Mouse (Mus musculus) thymus, adult 2 months (tissue): Measurements from ENCODE around the gene Sh3d19. TPM values are rescaled to one million over a fixed set of nuclear protein-coding genes. Genes with fewer than 3 reads are reported as not detected.
"Not testable (repeated sequence)": the region's sequence is repeated elsewhere in the genome, so short reads cannot be mapped to it uniquely, and the experiment has no call there.

Source experiments
- DNase-seq: peaks from one replicate; pipeline ENCODE4 v3.0.0; 2021
- H3K27ac ChIP-seq: fragments of 200-500 bp; 2 replicates; pipeline ENCODE4 v1.5.1; 2012; ENCODE audit warnings: low read length, control low read depth; ENCODE audit not compliant: control insufficient read depth, insufficient read depth
- H3K27me3 ChIP-seq: fragments of 200-500 bp; 2 replicates; pipeline ENCODE4 v1.6.1; 2012; ENCODE audit warnings: mild to moderate bottlenecking, low read length, moderate library complexity, mixed read lengths; ENCODE audit not compliant: control insufficient read depth, insufficient read depth
- H3K36me3 ChIP-seq: fragments of 200-500 bp; 2 replicates; pipeline ENCODE4 v1.6.1; 2012; ENCODE audit warnings: mild to moderate bottlenecking, low read length, moderate library complexity; ENCODE audit not compliant: control insufficient read depth, insufficient read depth
- H3K4me1 ChIP-seq: fragments of 200-500 bp; replicated peaks from 2 replicates; pipeline ENCODE4 v1.6.1; 2012; ENCODE audit warnings: low read length; ENCODE audit not compliant: control insufficient read depth, insufficient read depth
- H3K4me3 ChIP-seq: fragments of 200-500 bp; 2 replicates; pipeline ENCODE4 v1.5.1; 2012; ENCODE audit warnings: mild to moderate bottlenecking, low read length, control low read depth, moderate library complexity; ENCODE audit not compliant: control insufficient read depth, insufficient read depth
- CTCF ChIP-seq: fragments of 200-500 bp; IDR thresholded peaks from 2 replicates; pipeline ENCODE4 v1.5.1; 2012; ENCODE audit warnings: mild to moderate bottlenecking, control low read depth, low read length, moderate library complexity, borderline replicate concordance; ENCODE audit not compliant: control insufficient read depth, poor library complexity, insufficient read depth; ENCODE audit errors: extremely low read depth
- POLR2A ChIP-seq: fragments of 200-500 bp; IDR thresholded peaks from 2 replicates; pipeline ENCODE4 v1.6.1; 2012; ENCODE audit warnings: mild to moderate bottlenecking, low read length, control low read depth, moderate library complexity; ENCODE audit not compliant: control insufficient read depth, poor library complexity, insufficient read depth; ENCODE audit errors: extremely low read depth
- WGBS: fragments of 180-500 bp; shearing (Covaris S2); methylation state at CpG from one replicate; pipeline ENCODE4 v1.1.7; 2018; 5-methylcytosine and 5-hydroxymethylcytosine counted together
- polyA plus RNA-seq: library from polyadenylated mRNA; depleted of rRNA; stranded (reverse); fragments of >200 nt; gene quantifications from 2 replicates; pipeline ENCODE4 v1.2.3, GENCODE M21; 2012

Sh3d19 gene
- polyA plus RNA-seq, 1 experiment, result 8.7 TPM

DNA sequence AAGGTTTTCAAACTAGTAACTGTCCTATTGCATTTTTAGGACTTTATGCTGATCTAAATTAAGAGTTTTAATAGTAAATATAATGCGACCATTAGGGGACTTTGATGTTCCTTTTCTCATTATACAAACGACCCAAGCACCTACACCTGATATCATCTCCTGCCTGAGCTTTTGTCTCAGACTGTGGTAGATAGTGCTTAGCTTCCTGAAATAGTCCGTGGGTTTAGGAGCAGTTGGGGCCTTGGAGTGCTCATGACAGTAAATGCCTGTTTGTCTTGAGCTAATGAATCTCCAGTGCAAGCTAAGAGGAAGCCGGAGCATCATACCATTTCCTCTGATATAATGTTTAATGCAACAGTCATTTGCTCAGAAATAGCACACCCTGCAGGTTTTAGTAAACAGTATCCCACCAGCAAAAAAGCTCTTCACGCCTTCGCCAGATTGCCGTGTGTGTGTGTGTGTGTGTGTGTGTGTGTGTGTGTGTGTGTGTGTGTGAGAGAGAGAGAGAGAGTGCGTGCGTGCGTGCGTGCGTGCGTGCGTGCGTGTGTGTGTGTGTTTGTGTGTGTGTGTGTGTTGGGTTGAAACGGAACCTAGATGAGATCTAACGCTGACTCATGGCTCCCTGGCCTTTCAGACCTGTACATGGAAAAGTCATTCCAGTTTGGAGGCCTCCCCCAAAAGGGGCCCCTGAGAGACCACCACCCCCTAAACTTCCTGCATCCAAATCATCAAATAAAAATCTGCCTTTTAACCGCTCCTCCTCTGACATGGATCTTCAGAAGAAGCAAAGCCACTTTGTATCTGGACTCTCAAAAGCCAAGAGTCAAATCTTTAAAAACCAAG, 132.8 kb downstream of the Sh3d19 start:
- DNase-seq, result no peak
- H3K4me1 ChIP-seq, result peaks cover 10% of the 10 kb centered on the region
- no peak for TF ChIP-seq POLR2A
- no peak for TF ChIP-seq CTCF
- no peaks in the 10 kb centered on the region for H3K36me3 ChIP-seq
- H3K27me3 ChIP-seq, result no peaks in the 10 kb centered on the region
- WGBS, result 23% methylated on average over 18 of the region's 18 CpGs
- peak overlapping the region; percentile 36 for H3K4me3 ChIP-seq
- H3K27ac ChIP-seq, result peak overlapping the region; percentile 23; the same call in 1 of the 2 replicates

DNA sequence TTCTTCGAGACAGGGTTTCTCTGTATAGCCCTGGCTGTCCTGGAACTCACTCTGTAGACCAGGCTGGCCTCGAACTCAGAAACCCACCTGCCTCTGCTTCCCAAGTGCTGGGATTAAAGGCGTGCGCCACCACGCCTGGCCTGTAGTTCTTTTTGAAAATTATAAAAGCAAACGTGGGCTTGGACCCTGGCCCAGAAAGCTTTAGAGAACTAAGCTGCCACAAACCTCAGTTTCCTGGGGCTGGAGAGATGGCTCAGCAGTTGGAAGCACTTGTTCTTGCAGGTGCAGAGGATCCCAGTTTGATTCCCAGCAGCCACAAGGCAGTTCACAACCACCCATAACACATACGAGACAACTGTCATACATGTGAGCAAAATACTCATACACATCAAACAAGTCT, 133.5 kb downstream of the Sh3d19 start:
- H3K4me1 ChIP-seq, H3K36me3 ChIP-seq, H3K4me3 ChIP-seq, DNase-seq, H3K27me3 ChIP-seq, H3K27ac ChIP-seq: not testable (repeated sequence)
- 43% methylated on average over 7 of the region's 7 CpGs for WGBS

GRCm38 (mm10) chr3:86104909-86105308, 134.0 kb downstream of the Sh3d19 start:
- peaks cover 11% of the 10 kb centered on the region for H3K4me1 ChIP-seq
- H3K27me3 ChIP-seq, result no peaks in the 10 kb centered on the region
- 75% methylated on average over 4 of the region's 4 CpGs for WGBS
- no peak overlapping the region for H3K4me3 ChIP-seq
- TF ChIP-seq CTCF (no peak), POLR2A (no peak)
- H3K27ac ChIP-seq, result no peak overlapping the region
- no peaks in the 10 kb centered on the region for H3K36me3 ChIP-seq
- DNase-seq, result no peak

DNA sequence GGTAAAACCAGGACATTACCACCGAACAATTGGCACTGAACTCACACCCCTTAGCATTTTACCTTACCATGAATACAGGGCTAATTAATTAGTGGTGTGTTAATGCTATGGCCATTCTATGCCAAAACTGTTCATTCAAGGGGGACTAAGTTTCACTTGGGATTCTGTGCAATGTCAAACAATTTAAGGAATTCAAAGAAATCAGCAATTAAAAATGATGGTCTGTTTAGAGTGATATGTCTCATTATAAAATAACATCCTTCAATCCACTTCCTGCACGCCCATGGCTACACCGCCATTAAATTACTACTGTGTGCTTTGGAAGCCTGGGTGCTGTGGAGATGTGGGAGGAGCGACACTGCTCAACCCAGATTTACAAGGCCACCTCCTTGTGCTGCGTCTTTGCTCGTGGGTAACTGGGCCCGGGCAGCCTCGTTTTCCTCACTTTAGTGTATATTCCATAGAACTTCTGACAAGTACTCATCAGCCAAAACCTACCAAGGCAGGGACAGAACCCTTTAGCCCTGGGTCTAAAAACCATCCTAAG, 135.2 kb downstream of the Sh3d19 start:
- Histone ChIP-seq H3K4me3 (no peak overlapping the region), H3K36me3 (no peaks in the 10 kb centered on the region), H3K4me1 (peaks cover 14% of the 10 kb centered on the region), H3K27ac (no peak overlapping the region), H3K27me3 (no peaks in the 10 kb centered on the region)
- no peak for DNase-seq
- 95% methylated on average over 8 of the region's 8 CpGs for WGBS
- TF ChIP-seq POLR2A (no peak), CTCF (no peak)

GRCm38 (mm10) chr3:86107637-86108539, 137.0 kb downstream of the Sh3d19 start:
- Histone ChIP-seq H3K36me3 (no peaks in the 10 kb centered on the region), H3K27me3 (no peaks in the 10 kb centered on the region), H3K27ac (no peak overlapping the region), H3K4me3 (no peak overlapping the region), H3K4me1 (peaks cover 14% of the 10 kb centered on the region)
- DNase-seq, result no peak
- TF ChIP-seq POLR2A (no peak), CTCF (no peak)
- 89% methylated on average over 8 of the region's 8 CpGs for WGBS

DNA sequence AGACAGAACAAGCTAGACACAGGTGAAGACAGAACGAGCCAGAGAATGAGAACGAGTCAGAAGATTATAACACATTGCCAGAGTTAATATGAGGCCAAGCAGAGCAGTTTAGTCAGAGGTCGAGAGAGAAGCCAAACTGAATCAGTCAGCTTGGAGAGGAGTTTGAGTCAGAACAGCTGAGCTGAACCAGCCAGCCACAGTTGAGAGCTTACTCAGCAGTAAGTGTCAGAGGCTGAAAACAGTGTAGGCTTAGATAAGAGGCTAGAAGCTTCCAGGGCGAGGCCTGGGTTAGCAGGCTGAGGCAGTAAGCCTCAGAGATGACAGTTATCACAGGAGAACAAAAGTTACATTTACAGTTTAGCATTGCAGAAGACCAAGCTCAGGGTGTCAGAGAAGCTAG, 137.7 kb downstream of the Sh3d19 start:
- H3K27ac ChIP-seq, result no peak overlapping the region
- WGBS, result 89% methylated on average over 4 of the region's 4 CpGs
- peaks cover 14% of the 10 kb centered on the region for H3K4me1 ChIP-seq
- no peak overlapping the region for H3K4me3 ChIP-seq
- TF ChIP-seq POLR2A (no peak), CTCF (no peak)
- H3K27me3 ChIP-seq, result no peaks in the 10 kb centered on the region
- no peaks in the 10 kb centered on the region for H3K36me3 ChIP-seq
- no peak for DNase-seq
